Mouse (Mus musculus): ENCODE measurements at regions not wholly inside any gene's neighbourhood (a gene's known extent, or its start where the extent isn't known, plus 50 kb on each side); places are given as distances from the start of the nearest gene placed in this dataset.
A peak's percentile ranks its signal among the peaks of the same experiment; 100 is the strongest.
"Not testable (repeated sequence)": the region's sequence is repeated elsewhere in the genome, so short reads cannot be mapped to it uniquely, and the experiment has no call there.

- no peaks in the 10 kb centered on the region for H3K4me1 ChIP-seq (ENCODE audit: control insufficient read depth, insufficient read depth, insufficient read length, low read length)
These were observed 265.6 kb upstream of the Zfp960 start for GRCm38 (mm10) chr17:16798316-16798715.

GRCm38 (mm10) chr17:16804986-16805385, 258.9 kb upstream of the Zfp960 start:
- H3K4me1 ChIP-seq (ENCODE audit: control insufficient read depth, insufficient read depth, insufficient read length, low read length): no peaks in the 10 kb centered on the region
- H3K27ac ChIP-seq (replicated peaks; ENCODE audit: low read depth, low read length): no peak overlapping the region
- H3K4me3 ChIP-seq (ENCODE audit: insufficient read depth, low read depth, low read length): no peak overlapping the region

More at GRCm38 (mm10) chr17:16798316-16798715, 265.6 kb upstream of the Zfp960 start:
- Histone ChIP-seq H3K27ac (replicated peaks; ENCODE audit: low read depth, low read length) (no peak overlapping the region), H3K4me3 (ENCODE audit: insufficient read depth, low read depth, low read length) (no peak overlapping the region)

GRCm38 (mm10) chr17:16818421-16818820, 245.5 kb upstream of the Zfp960 start:
- H3K4me3 ChIP-seq (ENCODE audit: insufficient read depth, low read depth, low read length): no peak overlapping the region
- no peaks in the 10 kb centered on the region for H3K4me1 ChIP-seq (ENCODE audit: control insufficient read depth, insufficient read depth, insufficient read length, low read length)
- no peak overlapping the region for H3K27ac ChIP-seq (replicated peaks; ENCODE audit: low read depth, low read length)

- Histone ChIP-seq H3K27ac (replicated peaks; ENCODE audit: low read depth, low read length) (no peak overlapping the region), H3K4me1 (ENCODE audit: control insufficient read depth, insufficient read depth, insufficient read length, low read length) (no peaks in the 10 kb centered on the region), H3K4me3 (ENCODE audit: insufficient read depth, low read depth, low read length) (no peak overlapping the region)
These were observed 242.2 kb upstream of the Zfp960 start for GRCm38 (mm10) chr17:16821716-16822115.

- Histone ChIP-seq H3K4me1 (ENCODE audit: control insufficient read depth, insufficient read depth, insufficient read length, low read length) (no peaks in the 10 kb centered on the region), H3K27ac (replicated peaks; ENCODE audit: low read depth, low read length) (no peak overlapping the region)
These were observed 224.8 kb upstream of the Zfp960 start for GRCm38 (mm10) chr17:16839152-16839551.

GRCm38 (mm10) chr17:16860771-16861170, 203.1 kb upstream of the Zfp960 start:
- no peaks in the 10 kb centered on the region for H3K4me1 ChIP-seq (ENCODE audit: control insufficient read depth, insufficient read depth, insufficient read length, low read length)
- no peak overlapping the region for H3K27ac ChIP-seq (replicated peaks; ENCODE audit: low read depth, low read length)
- H3K4me3 ChIP-seq (ENCODE audit: insufficient read depth, low read depth, low read length): no peak overlapping the region

More at GRCm38 (mm10) chr17:16839152-16839551, 224.8 kb upstream of the Zfp960 start:
- H3K4me3 ChIP-seq (ENCODE audit: insufficient read depth, low read depth, low read length): no peak overlapping the region

GRCm38 (mm10) chr17:16900791-16901190, 163.1 kb upstream of the Zfp960 start:
- H3K27ac ChIP-seq (replicated peaks; ENCODE audit: low read depth, low read length): no peak overlapping the region
- no peaks in the 10 kb centered on the region for H3K4me1 ChIP-seq (ENCODE audit: control insufficient read depth, insufficient read depth, insufficient read length, low read length)
- H3K4me3 ChIP-seq (ENCODE audit: insufficient read depth, low read depth, low read length): no peak overlapping the region

GRCm38 (mm10) chr17:16918191-16918590, 145.7 kb upstream of the Zfp960 start:
- H3K4me3 ChIP-seq (ENCODE audit: insufficient read depth, low read depth, low read length): no peak overlapping the region
- H3K27ac ChIP-seq (replicated peaks; ENCODE audit: low read depth, low read length): no peak overlapping the region
- no peaks in the 10 kb centered on the region for H3K4me1 ChIP-seq (ENCODE audit: control insufficient read depth, insufficient read depth, insufficient read length, low read length)

- no peak overlapping the region for H3K4me3 ChIP-seq (ENCODE audit: insufficient read depth, low read depth, low read length)
- no peak overlapping the region for H3K27ac ChIP-seq (replicated peaks; ENCODE audit: low read depth, low read length)
- H3K4me1 ChIP-seq (ENCODE audit: control insufficient read depth, insufficient read depth, insufficient read length, low read length): no peaks in the 10 kb centered on the region
These were observed 137.7 kb upstream of the Zfp960 start for GRCm38 (mm10) chr17:16926200-16926599.

GRCm38 (mm10) chr17:16951092-16952016, 112.6 kb upstream of the Zfp960 start:
- Histone ChIP-seq H3K27ac (replicated peaks; ENCODE audit: low read depth, low read length) (0 out of 2 replicates have a peak overlapping the region, but pooled peaks have one; percentile 35), H3K4me3 (ENCODE audit: insufficient read depth, low read depth, low read length) (peak overlapping the region; percentile 66)
- not testable (repeated sequence) for H3K4me1 ChIP-seq (ENCODE audit: control insufficient read depth, insufficient read depth, insufficient read length, low read length)

- H3K4me3 ChIP-seq (ENCODE audit: insufficient read depth, low read depth, low read length); H3K27ac ChIP-seq (replicated peaks; ENCODE audit: low read depth, low read length); H3K4me1 ChIP-seq (ENCODE audit: control insufficient read depth, insufficient read depth, insufficient read length, low read length): not testable (repeated sequence)
These were observed 111.8 kb upstream of the Zfp960 start for GRCm38 (mm10) chr17:16952146-16952545.

- H3K27ac ChIP-seq (replicated peaks; ENCODE audit: low read depth, low read length); H3K4me3 ChIP-seq (ENCODE audit: insufficient read depth, low read depth, low read length); H3K4me1 ChIP-seq (ENCODE audit: control insufficient read depth, insufficient read depth, insufficient read length, low read length): not testable (repeated sequence)
These were observed 66.7 kb upstream of the Zfp960 start for GRCm38 (mm10) chr17:16997241-16997640.

GRCm38 (mm10) chr17:17004632-17005265, 59.2 kb upstream of the Zfp960 start:
- Histone ChIP-seq H3K27ac (replicated peaks; ENCODE audit: low read depth, low read length) (peak overlapping the region; percentile 32; the same call in 1 of the 2 replicates), H3K4me3 (ENCODE audit: insufficient read depth, low read depth, low read length) (peak overlapping the region; percentile 77)

GRCm38 (mm10) chr17:17005267-17005666, 58.6 kb upstream of the Zfp960 start:
- Histone ChIP-seq H3K4me3 (ENCODE audit: insufficient read depth, low read depth, low read length) (peak overlapping the region; percentile 77), H3K27ac (replicated peaks; ENCODE audit: low read depth, low read length) (peak overlapping the region; percentile 32; the same call in 1 of the 2 replicates)
- H3K4me1 ChIP-seq (ENCODE audit: control insufficient read depth, insufficient read depth, insufficient read length, low read length): not testable (repeated sequence)

More at GRCm38 (mm10) chr17:17004632-17005265, 59.2 kb upstream of the Zfp960 start:
- H3K4me1 ChIP-seq (ENCODE audit: control insufficient read depth, insufficient read depth, insufficient read length, low read length): not testable (repeated sequence)

Measured in brown adipose tissue, adult 24 weeks (tissue).